Mouse (Mus musculus): ENCODE measurements around the gene Pla2g5. TPM values are rescaled to one million over a fixed set of nuclear protein-coding genes. Genes with fewer than 3 reads are reported as not detected.

Pla2g5 gene
- polyA plus RNA-seq, 1 experiment, result 5.0 TPM

DNA sequence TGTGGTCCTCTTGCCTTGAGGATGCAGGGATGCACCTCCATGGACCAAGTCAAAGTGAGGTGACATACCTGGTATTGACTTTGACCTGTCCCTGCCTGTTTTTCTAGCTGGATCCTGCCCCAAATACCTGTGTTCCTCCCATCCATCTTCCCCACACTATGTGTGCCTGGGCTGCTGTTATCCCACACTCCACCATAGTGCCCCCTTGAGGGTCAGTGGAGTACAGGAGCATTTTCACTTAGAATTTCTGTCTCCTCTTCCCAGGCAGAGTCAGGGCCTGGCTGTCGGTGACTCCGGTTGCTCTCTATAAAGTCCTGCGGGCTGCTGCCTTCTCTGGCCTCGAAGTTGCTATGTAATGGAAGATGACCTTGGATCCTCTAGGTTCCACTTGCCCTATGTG lies 77.6 kb downstream of the Pla2g5 start:
- no peak for TF ChIP-seq GATA1 (IDR thresholded peaks at IDR 0.05; ENCODE audit: low read length)

DNA sequence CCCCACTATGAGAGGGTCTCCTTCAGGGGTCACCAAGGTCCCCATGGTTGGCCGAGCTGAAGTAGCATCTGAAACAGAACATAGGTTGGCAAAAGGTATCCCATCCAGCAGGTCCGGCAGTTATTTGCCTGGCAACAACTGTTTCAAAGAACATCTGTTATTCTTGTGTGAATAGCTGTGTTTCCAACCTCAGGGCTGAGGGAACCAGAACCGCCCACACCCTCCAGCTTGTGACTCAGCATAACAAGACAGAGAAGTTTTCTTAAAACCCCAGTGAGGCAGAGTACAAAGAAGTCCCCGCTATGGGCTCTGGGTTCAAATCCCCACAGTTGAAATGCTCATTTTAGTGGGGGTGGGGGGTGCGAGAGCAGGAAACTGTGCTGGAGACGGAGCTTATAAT lies 81.2 kb downstream of the Pla2g5 start:
- no peak for TF ChIP-seq GATA1 (IDR thresholded peaks at IDR 0.05; ENCODE audit: low read length)

DNA sequence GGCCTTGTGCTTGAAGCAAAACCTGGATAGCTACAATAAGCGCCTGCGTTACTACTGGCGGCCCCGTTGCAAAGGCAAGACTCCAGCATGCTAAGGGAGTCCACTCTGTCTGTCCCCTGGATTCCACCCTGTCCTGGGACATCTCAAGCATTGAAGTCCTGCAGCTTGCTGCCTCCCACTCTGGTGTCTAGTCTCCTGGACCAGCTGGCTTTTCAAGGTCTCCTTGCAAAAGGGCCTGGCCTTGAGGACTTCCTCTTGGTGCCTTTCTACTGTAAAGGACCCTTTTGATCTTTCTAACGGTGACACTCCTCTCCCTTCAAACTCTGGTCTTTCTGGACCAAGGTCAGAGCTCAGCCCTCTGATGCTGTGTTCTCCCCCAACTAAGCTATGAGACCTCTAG lies 83.0 kb downstream of the Pla2g5 start:
- TF ChIP-seq GATA1 (IDR thresholded peaks at IDR 0.05; ENCODE audit: low read length), result no peak

DNA sequence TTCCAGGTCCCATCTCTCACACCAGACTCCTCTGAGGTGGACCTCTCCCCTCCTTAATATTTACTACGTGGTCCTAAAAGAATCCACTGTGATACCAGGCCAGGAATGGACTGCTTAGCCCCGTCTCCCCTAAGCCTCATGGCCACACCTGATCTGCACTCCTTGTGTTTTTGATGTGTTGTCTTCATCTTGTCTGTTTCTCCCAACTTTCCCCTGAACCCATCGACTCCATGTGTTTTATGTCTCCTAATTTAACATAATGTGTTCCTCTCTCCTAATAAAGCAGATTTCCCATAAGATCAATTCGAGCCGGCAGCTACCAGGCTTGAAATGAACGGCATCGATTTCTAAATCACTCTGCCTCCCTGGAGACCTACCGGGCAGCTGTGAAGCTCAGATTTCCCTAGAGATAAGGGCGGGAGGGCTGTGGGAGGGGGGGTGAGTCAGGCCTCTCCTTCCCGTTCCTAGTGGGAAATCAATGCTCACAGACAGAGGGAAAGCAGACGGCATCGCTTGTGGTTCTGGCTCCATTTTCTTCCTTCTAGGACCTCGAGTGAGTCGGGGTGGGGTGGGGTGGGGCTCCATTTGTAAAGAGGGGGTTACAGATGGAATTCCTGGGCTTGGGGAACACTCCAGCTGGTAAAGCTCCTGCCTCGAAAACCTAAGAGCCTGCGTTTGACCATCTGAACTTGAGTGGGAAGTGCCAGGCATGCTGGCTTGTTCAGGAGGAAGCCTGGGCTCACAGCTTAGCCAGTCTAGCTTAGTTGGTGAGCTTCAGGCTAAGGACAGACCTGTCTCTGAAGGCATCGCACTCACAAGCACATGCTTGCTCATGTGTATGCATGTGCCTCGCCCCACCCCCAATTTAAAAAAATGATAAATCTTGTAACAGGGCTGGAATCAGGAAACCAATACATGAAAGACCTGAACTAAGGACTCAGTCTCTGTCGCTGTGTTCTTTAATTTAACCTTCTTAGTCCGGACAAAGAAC lies 85.6 kb downstream of the Pla2g5 start:
- TF ChIP-seq GATA1 (IDR thresholded peaks at IDR 0.05; ENCODE audit: low read length), result no peak

DNA sequence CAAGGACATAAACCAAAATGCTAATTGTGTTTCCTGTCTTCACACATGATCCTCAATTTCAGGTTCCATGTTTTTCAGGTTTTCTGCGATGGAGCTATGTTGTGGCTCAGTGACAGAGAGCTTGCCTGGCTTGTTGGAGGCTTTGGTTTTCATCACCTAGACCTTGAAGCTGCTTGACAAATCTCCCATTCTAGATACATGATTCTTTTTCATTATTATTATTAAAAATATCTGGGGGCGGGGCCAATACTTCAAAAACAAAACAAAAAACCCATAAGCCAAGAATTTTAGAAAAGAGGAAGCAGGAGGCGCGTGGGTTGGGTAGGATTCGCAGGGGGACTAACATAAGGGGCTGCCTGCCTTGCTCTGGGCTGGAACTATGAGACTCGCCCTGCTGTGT lies 87.8 kb downstream of the Pla2g5 start, which contains the start of gene Pla2g2d:
TSS of gene Pla2g2d (plus strand) at position 301 of the 400 bp plus-strand sequence.
- TF ChIP-seq GATA1 (IDR thresholded peaks at IDR 0.05; ENCODE audit: low read length), result no peak

DNA sequence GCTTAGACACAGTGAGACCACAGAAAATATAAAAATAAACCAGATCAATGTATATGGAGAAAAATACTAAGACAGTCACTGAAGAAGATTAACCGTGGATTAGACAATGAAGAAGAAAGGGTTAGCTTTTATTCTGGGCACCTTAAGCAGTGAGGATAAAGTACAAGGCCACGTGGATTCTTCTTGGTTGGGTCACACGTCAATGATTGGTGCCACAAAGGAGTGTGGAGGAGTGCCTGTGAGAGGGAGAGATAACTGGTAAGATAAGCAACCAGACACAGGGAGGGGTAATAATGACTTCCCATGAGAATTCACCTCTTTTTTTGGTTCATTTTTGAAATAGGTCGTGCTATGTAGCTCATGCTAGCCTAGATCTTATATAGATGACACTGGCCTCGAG lies 90.9 kb downstream of the Pla2g5 start:
- TF ChIP-seq GATA1 (IDR thresholded peaks at IDR 0.05; ENCODE audit: low read length), result no peak

DNA sequence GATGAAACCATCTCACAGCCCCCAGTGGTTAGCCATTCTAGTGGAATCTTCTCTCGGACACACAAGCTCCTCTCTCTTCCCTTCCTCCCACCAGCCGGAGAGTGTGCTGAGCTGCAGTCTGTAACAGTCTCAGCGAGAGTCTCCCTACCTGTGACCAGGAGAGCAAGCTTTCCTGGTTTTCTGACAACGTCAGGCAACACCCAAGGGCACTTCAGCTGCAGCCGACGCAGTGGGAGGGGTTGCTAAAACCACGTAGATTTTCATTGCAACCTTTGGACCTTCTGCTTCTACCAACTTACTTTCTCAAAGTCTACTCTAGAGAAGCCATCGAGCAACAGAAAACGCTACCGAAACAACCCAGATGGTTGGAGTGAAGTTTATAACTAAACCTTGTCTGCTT lies 91.3 kb downstream of the Pla2g5 start:
- TF ChIP-seq GATA1 (IDR thresholded peaks at IDR 0.05; ENCODE audit: low read length), result no peak

DNA sequence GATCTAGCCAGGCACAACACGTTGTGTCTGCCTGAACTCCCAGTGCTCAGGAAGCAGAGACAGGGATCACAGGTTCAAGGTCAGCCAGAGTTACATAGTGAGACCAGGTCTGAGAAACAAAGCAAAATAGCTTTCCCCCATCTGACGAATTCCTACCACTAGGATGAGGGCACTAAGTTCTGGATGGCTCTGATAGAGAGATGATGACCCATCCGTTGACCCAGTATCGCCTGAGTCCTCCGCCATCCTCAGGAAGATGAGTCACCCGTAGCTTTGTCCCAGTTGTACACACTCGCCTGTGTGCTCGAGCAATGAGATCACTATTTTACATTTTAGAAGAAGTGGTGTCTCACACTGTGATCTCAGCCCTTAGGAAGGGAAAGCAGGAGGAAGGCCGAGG lies 101.0 kb downstream of the Pla2g5 start:
- no peak for TF ChIP-seq GATA1 (IDR thresholded peaks at IDR 0.05; ENCODE audit: low read length)

DNA sequence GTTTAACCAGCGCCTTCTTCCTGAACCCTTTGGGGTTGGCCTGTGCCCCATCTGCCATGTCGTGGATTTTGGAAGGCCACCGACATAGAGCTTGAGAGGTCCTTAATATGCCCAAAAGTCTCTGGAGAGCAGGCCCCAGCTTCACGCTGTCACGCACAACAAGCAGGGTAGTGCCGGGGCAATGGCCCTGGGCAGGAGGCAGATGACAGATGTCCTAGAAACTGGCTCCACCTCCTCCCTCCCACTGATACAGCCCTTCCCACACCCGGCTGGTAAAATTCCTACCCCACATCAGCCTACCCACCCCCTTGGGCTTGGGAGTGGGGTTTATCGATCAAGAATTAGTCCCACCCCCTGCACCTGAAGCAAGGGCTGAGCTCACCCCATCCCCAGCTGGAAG lies 105.9 kb downstream of the Pla2g5 start, which contains the start of gene Pla2g2f:
TSS of gene Pla2g2f (minus strand) at position 211 of the 400 bp plus-strand sequence.
- TF ChIP-seq GATA1 (IDR thresholded peaks at IDR 0.05; ENCODE audit: low read length), result no peak

DNA sequence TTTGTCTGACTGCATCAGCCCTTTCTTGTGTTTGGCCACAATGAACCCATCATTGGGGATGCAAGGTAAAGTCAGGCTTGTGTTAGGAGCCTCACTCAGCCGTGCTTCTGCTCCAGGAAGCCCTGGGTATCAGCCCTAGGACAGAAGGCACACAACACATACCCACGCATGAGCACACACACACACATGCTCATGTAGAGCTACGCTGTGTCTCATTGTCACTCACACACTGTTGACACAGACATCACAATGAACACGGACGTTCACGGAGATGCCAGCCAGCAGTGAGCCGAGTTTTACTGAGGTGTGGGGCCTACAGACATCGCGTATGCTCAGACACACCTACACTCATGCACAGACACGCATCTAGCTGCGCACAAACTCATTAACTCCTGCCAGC lies 107.3 kb downstream of the Pla2g5 start:
- no peak for TF ChIP-seq GATA1 (IDR thresholded peaks at IDR 0.05; ENCODE audit: low read length)

DNA sequence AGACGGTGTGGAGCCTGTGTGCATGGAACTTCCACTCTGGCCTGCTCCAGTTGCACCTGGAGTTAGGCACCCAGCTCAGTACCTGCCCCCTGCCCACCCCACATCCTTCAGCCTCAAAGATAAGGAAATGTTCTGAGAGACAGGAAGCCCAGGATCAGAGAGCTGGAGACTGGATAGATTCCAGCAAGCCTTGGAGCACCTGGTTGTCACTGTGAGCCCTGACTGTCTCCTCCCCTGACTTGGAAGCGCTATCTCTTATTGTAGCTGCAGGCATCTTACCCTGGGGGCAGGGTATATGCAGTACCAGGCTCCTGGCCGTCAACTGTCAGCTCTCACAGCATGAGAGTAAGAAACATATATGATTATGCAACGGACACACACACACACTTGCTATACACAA lies 107.8 kb downstream of the Pla2g5 start:
- no peak for TF ChIP-seq GATA1 (IDR thresholded peaks at IDR 0.05; ENCODE audit: low read length)

DNA sequence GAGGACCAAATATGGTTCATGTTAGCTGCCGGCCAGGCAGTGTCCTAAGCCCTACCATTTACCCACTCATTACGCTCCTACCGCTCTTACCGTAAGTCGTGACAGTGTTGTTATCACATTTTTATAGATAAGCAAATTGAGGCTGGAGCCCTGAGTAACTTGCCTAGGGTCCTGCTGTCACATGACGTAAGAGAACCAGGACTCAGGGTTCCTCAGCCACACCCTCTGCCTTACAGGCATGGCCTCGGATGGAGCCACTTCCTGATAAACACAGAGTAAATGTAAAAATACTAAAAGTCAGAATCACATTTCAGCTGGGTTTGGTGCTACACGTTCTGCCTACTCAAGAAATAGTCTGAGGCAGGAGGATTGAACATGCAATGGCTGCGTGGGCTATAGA lies 108.8 kb downstream of the Pla2g5 start:
- TF ChIP-seq GATA1 (IDR thresholded peaks at IDR 0.05; ENCODE audit: low read length), result no peak

DNA sequence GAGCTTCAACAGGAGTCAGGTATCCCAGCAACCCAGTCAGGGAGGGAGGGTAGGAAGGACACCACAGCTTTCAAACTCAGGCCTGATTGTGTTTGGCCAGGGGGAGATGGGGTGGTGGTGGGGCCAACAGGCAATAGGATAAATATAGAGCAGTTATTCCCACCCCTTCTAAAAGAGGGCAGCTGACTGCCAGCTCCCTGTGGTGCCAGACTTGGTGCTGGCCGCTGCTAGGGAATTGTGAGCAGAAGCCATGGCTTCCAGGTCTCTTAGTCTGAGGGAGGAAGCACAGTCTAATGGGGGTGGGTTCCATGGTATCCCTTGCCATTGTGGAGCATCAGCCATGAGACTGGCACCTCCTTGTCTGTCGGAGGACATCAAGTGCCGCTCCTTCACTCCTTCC lies 109.7 kb downstream of the Pla2g5 start:
- TF ChIP-seq GATA1 (IDR thresholded peaks at IDR 0.05; ENCODE audit: low read length), result no peak

DNA sequence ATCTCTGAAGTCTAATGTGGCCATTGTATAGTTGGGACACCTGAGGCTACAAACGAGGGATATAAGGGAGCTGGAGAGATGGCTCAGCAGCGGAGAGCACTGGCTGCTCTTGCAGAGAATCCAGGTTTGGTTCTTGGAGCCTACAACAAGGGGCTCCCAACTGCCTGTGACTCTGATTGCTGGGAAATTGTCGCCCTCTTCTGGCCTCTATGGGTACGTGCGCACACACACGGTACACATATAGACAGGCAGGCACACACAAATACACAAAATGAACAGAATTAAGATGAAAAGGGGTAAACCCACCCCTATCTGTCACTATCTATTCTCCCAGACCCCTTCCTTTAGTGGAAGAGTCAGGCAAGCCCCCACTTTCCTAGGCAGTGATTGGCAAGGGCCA lies 110.7 kb downstream of the Pla2g5 start:
- TF ChIP-seq GATA1 (IDR thresholded peaks at IDR 0.05; ENCODE audit: low read length), result no peak

Other genes starting within 250 kb of the Pla2g5 start
- not detected in 2 replicates for gene Vwa5b1, start 227.6 kb downstream of the Pla2g5 start, polyA plus RNA-seq (2012)
- not detected in 2 replicates for gene Pla2g2c, start 138.7 kb downstream of the Pla2g5 start, polyA plus RNA-seq (2012)
- not detected in 2 replicates for gene Ubxn10, start 126.3 kb downstream of the Pla2g5 start, polyA plus RNA-seq (2012)
- not detected in 2 replicates for gene Pla2g2f, start 105.9 kb downstream of the Pla2g5 start, polyA plus RNA-seq (2012)
- gene Pla2g2d, start 87.7 kb downstream of the Pla2g5 start, polyA plus RNA-seq (2012), result not detected in 2 replicates
- not detected in 2 replicates for gene Gm13030, start 10.5 kb upstream of the Pla2g5 start, polyA plus RNA-seq (2012)
- not detected in 2 replicates for gene Pla2g2e, start 14.5 kb upstream of the Pla2g5 start, polyA plus RNA-seq (2012)
- 15.5 and 16.5 TPM in 2 replicates for gene Otud3, start 50.5 kb upstream of the Pla2g5 start, polyA plus RNA-seq (2012)
- not detected in 2 replicates for gene Rnf186, start 103.6 kb upstream of the Pla2g5 start, polyA plus RNA-seq (2012)
- 16.4 and 20.4 TPM in 2 replicates for gene Tmco4, start 109.4 kb upstream of the Pla2g5 start, polyA plus RNA-seq (2012)
- gene Htr6, start 212.1 kb upstream of the Pla2g5 start, polyA plus RNA-seq (2012), result 0.04 TPM in 1 of 2 replicates, not detected in the other
- 0.29 and 0.36 TPM in 2 replicates for gene Nbl1, start 229.5 kb upstream of the Pla2g5 start, polyA plus RNA-seq (2012)

Measured in G1E-ER4 (cell line).